Mouse (Mus musculus): ENCODE results near the gene Kif12.
A peak's percentile ranks its signal among the peaks of the same experiment; 100 is the strongest.

Gene Kif12

DNA sequence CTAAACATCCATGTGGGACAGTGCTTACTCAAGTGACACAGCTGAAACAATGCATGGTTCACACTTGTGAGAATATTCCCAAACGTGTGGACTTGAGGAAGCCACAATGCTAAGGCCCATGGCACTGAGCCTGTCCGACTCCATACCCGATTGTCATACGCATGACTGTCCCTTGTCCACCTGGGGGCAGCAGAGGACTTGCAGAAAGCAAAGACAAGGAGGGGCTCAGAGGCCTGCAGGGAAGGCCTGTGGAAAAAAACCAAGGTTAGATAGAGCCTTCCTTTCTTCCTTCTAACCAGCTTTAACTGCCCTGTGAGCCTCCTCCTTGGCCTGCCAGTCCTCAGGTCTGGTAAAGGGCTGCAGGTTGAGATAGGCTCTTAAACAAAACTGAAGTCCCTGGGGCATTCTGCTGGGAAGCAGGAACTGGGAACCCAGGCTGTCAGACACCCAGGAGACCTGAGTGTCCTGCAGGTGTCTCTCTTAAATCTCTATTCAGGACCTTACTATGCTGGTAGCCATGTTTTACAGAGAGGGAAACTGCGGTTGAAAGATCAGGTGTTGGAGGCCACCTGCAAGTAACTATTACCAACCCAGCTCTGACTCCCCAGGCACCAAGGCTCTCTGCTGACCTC lies 12.9 kb downstream of the Kif12 start:
- peak; percentile 23 to 78 for DNase-seq (ENCODE audit: low spot score in 2 of 2)

DNA sequence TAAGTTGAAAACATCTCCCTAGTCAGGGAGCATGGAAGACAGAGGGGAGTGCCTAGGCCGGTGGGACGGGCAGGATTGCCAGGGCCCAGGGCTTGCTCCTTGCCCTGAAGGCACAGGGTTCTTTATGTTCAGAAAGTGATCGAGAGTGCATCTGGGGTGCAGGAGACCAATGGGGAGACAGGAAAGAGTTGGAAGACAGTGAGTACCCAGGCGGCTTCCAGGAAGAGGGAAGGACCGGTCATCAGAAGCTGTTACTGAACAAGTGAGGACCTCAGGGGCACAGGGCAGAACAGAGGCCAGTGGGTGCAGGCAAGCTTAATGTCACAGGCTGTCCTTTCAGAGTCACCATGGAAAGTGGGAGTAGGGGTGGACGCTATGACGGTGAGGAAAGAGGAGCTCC lies 13.7 kb downstream of the Kif12 start:
- DNase-seq (ENCODE audit: low spot score in 2 of 2), result no peak

DNA sequence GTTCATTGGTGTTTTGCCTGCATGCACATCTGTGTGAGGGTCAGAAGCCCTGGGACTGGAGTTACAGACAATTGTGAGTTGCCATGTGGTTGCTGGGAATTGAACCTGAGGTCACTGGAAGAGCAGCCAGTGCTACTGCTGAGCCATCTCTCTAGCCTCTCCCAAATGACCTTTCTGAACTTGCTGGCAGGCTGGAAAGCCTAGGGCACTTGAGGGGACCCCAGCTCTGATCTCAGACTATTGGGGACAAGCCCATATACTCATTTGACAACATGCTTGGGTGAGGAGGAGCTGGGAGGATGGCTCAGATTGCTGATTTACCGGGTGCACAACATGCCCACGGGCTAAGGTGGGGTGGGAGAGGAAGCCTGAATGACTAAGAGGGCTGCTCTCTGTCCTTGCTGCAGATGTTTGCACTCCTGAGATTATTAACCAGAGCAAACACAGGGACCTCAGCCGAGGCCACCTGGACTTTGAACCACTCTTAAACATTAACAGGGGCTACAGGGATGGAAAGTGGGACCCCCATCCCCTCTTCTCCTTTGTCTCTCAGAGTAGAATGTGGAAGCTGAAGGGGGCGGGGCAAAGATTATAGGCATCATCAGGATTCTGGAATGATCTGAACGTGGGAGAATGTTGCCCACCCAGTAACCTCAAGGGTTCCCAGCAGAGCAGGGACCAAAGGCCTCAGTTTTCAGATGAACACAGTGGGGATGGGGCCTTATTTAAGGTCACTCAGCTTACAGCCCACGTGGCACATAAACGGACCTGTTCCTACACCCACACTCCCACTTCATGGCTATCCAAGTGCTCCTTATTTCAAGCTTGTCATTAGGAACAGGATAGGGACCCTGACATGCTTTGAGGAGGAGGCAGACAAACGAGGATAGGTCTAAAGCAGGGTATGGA lies 15.0 kb downstream of the Kif12 start:
- DNase-seq (ENCODE audit: low spot score in 2 of 2), result no peak

DNA sequence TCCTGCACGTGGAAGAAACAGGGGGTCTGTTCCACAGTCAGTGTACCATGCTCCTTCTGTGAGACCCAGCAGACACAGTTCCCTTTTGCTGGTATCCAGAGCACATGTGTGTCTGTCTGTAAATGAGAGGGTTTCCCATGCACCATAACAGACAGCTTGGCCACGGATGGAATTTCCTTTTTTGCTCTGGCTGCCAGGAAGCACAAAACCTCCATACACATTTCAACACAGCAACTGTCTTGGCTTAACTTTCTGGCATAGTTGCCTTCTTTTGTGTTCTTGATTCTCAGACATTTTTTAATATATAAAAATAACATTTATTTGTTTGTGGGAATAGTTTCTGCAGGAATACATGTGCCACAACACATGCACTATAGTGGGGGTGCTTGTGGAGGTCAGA lies 16.3 kb downstream of the Kif12 start:
- no peak for DNase-seq (ENCODE audit: low spot score in 2 of 2)

DNA sequence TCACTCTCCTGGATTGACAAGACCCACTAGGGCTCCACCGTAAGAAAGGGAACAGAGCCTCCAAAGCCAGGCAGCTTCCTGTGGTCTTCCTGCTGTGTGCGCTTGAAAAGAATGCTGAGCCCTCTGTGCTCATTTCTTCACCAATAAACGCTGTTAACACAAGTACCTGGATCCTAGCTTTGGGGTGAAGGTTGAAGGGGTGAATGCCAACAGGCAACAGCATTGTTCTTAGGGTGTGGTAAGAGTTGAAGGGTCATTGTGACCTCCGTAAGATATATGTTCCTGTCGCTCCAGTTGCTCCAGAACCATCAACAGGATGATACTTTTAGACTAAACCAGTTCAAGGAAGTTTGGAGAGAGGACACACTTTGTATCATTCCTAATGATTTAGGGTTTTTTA lies 17.2 kb downstream of the Kif12 start, which contains the start of gene Ambp:
TSS of gene Ambp (minus strand) at position 101 of the 400 bp plus-strand sequence.
- DNase-seq (ENCODE audit: low spot score in 2 of 2), result no peak

DNA sequence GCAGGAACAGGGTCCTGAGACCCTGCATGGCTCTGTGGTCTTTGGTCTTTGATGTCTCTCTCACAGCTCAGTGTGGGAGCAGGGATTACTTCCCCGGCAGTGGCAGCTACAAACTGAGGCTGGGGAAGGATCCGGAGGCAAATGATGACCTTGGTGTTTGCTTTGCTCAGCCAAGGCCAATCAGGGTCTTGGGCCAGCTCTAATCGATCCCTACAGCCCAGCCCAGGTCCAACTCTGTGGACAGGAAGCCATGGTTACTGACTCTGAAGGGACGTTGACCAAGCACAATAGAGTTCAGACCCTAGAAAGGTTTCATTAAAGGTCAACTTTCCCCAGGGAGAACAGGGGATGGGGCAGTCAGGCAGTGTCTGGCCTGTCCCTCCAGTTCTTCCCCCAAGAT lies 17.9 kb downstream of the Kif12 start:
- DNase-seq (ENCODE audit: low spot score in 2 of 2), result no peak

DNA sequence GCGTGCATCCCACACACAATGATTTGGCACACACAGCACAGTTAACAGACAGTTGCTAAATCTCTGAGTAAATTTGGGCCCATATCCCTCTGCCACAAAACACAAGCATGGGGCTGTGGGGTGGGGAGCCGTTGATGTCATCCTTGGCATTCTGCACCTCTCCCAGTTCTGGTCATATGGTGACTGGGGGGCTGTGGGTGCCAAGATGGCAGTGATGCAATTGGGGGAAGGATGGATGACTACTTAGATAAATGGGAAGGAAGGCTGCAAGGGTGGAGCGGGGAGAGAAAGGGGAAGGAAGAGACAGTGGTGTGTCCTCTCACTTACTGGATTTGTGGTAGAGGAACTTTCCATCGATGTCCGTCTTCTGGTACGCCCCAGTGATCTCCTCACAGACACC lies 20.8 kb downstream of the Kif12 start:
- no peak for DNase-seq (ENCODE audit: low spot score in 2 of 2)

DNA sequence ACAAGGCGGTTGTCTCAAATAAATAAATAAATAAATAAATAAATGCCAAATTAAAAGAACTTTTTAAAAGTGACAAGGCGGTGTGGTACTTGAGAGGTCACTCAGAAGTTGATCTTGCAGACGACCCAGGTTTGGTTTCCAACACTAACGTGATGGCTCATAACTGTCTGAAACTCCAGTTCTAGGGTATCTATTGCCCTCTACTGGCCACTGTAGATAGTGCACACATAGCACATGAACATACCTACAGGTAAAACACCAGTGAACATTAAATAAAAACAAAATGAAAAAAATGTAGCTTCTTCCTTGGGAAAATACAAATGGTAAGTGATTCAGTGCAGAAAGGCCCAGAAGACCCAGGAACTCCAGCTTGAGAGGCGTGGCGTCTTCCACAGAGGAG lies 24.7 kb downstream of the Kif12 start:
- no peak for DNase-seq (ENCODE audit: low spot score in 2 of 2)

DNA sequence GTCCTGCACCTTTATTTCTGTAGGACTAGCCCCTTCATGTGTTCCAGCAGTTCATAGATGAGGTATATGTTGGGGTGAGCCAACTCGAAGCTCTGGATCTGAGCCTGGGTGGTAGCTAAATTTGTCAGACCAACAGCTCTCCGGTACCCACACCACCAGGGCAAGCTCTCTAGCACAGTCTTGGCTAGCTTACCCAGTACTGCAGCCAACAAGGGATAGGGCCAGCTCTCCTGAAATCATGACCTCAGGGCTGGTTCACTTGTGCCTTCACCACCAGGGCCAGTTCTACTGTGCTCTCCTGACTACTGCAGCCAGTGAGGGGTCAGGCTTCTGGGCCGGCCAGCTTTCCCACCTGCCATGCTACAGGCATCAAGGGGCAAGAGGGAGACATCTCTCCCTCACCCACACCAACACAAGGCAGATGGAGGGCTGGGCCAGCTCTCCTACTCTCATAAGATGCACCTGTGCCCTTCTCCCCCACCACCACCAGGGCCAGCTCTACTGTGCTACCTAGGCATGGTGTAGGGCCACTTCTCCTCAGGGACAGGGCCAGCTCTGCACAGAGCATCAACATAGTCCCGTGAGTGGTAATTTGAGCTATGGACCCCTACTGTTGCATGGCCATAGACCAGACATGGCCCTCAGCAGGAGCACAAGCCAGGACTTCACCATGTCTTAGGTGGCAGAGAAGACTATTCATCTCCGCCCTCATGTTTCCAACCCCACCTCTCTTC lies 41.9 kb downstream of the Kif12 start:
- DNase-seq (ENCODE audit: low spot score in 2 of 2), result no peak

DNA sequence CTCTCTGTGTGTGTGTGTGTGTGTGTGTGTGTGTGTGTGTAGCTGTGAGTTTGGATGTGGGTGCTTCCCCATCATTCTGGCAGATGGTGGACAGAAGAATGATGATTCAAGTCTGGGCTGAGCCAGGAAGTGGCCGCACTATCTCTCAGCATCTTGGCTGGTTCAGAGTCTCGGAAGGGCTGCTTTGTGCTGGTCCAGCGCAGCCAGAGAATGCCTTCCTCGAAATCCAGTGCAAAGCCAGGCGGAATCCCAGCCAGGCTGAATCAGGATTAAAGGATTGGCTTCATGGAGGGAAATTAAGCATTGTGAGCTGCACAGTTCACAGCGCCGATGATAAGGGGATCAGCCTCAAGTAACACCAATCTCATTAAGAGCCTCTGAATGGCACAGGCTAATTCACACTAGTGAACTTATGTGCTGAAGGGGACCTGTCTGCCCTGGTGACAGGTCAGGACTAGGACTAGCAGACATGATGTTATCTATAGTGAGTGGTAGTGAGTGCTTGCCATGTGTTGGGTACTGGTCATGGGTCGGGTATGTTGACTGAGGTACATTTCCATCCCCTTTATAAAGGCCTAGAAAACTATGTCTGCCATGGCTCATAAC lies 47.0 kb downstream of the Kif12 start:
- no peak for DNase-seq (ENCODE audit: low spot score in 2 of 2)

DNA sequence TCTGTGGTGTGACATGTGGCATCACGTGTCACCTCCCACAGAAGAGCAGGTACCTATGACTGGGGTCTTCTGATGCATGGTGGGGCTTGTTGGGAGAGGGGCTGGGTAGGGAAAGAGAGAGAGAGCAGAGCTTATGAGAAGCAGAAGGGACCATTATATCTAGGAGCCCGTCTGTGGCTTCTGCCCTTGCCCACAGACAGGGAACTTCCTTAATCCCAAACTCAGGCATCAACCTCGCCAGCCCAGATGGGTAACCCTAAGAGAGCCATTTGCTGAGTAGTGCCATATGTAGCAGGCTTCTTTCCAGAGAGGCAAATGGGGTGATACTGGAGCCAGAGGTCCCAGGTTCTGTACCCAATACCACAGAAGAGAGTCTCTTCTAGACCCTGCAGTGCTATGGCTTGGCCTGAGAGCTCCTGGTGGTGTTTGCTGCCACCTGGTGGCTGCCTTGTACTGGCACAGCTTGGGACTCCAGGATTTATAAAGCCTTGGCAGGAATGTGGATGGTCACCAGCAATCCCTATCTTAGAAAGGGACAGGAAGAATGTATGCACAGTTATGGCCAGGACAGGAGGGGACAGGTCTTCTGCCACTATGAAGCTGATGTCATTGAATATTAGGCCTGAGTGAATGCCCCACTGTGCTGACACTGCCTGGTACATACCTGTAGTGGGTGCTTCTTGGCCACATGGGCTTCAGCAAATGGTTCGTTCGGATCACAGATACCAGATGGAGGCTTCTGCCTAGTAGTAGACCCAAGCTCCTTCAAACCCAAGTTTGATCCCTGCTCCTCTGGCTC lies 53.1 kb downstream of the Kif12 start:
- peak; percentile 24 to 74 for DNase-seq (ENCODE audit: low spot score in 2 of 2)
